Mouse (Mus musculus): Measurements from ENCODE around the gene Sh3bp5l.

DNA sequence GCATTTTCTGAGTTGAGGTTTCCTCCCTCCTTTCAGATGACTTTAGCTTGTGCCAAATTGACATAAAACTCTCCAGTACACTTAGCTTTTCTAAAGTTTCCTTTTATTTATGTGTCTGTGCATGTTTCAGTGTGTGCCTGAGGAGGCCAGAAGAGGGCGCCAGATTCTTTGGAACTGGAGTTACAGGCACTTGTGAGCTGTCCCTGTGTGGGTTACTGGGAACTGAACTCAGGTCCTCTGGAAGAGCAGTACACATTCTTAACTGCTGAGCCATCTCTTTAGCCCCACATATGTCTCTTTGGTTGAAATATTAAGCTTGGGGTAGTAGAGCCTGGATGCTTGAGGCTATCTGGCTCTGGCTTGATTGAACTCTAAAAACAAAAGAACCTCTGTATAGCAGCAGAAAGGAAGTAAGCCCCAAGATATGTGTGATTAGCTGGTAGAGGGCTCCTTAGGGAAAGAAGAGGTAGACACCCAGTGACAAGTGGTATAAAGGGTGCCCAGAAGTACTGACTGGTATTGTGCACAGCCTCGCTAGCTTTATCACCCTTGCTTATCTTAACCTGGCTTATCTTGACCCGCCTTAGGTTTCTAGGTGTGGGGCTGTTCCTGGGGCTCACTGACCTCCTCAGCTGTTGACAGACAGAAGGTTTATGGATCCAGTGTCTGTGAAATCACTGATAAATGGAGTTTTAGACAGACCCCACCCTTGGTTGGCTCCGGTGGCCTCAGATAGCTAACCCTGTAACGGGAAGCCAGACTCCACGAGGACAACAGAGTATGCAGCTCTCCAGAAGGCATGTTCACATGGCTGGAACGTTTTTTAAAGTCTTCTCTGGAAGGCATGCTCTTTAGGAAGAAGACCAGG is 22.4 kb downstream of the Sh3bp5l start:
- TF ChIP-seq CTCF (IDR thresholded peaks at IDR 0.05; ENCODE audit: low read depth, low read length) (peak; percentile 70), POLR2A (IDR thresholded peaks at IDR 0.05; ENCODE audit: insufficient read depth, low read length) (no peak), EP300 (IDR thresholded peaks at IDR 0.05; ENCODE audit: insufficient read depth, low read depth, low read length) (no peak)

Measured in ES-Bruce4 (cell line).